Mouse (Mus musculus) ES-E14 (cell line): ENCODE results near the gene Celf3. TPM values are rescaled to one million over a fixed set of nuclear protein-coding genes. Genes with fewer than 3 reads are reported as not detected.

Source experiments
- DNase-seq: peaks from one replicate; pipeline ENCODE4 v3.0.0-alpha.2; 2013; ENCODE audit warnings: low read depth, low spot score
- H3K27ac ChIP-seq: 2 replicates; pipeline ENCODE4 v1.5.1; 2012; ENCODE audit warnings: low read depth, mild to moderate bottlenecking, low read length, moderate library complexity, mixed read lengths; ENCODE audit not compliant: poor library complexity, insufficient read depth, severe bottlenecking
- H3K36me3 ChIP-seq: 2 replicates; pipeline ENCODE4 v1.6.1; 2012; ENCODE audit warnings: mild to moderate bottlenecking, low read length, moderate library complexity, mixed read lengths; ENCODE audit not compliant: control insufficient read depth, poor library complexity, insufficient read depth, severe bottlenecking
- H3K4me1 ChIP-seq, 2 experiments: fragments of 150-350 bp in 1 of 2; sonication (generic) in 1 of 2; 2 replicates each; pipeline ENCODE4 v1.6.1; 2012; ENCODE audit warnings: low read length in 2 of 2, mild to moderate bottlenecking in 1 of 2, mixed read lengths in 1 of 2; ENCODE audit not compliant: control insufficient read depth in 2 of 2, insufficient read depth in 2 of 2, poor library complexity in 1 of 2
- H3K4me3 ChIP-seq, 2 experiments: fragments of 150-350 bp in 1 of 2; sonication (generic) in 1 of 2; 2 replicates each; pipeline ENCODE4 v1.5.1; 2012; ENCODE audit warnings: low read length in 2 of 2, low read depth in 1 of 2, mild to moderate bottlenecking in 1 of 2, mixed read lengths in 1 of 2; ENCODE audit not compliant: insufficient read depth in 1 of 2, poor library complexity in 1 of 2, severe bottlenecking in 1 of 2
- H3K9ac ChIP-seq: 2 replicates; pipeline ENCODE4 v1.6.1; 2012; ENCODE audit warnings: low read depth, mild to moderate bottlenecking, low read length, mixed read lengths; ENCODE audit not compliant: poor library complexity, insufficient read depth, severe bottlenecking
- H3K9me3 ChIP-seq: fragments of 150-350 bp; sonication (generic); 2 replicates; pipeline ENCODE4 v1.6.1; 2012; ENCODE audit warnings: low read depth, mild to moderate bottlenecking, low read length; ENCODE audit not compliant: control insufficient read depth, insufficient read depth
- CHD2 ChIP-seq: IDR thresholded peaks from 2 replicates; pipeline ENCODE4 v1.6.1; 2014; ENCODE audit warnings: mild to moderate bottlenecking, low read depth, low read length, inconsistent platforms
- HCFC1 ChIP-seq: IDR thresholded peaks from 2 replicates; pipeline ENCODE4 v1.6.1; 2012; ENCODE audit warnings: low read length, inconsistent platforms, borderline replicate concordance; ENCODE audit not compliant: insufficient read depth
- MAFK ChIP-seq: IDR thresholded peaks from 2 replicates; pipeline ENCODE4 v1.6.1; 2014; ENCODE audit warnings: mild to moderate bottlenecking, low read depth, low read length, inconsistent platforms; ENCODE audit not compliant: insufficient read depth
- ZC3H11A ChIP-seq: IDR thresholded peaks from 2 replicates; pipeline ENCODE4 v1.6.1; 2012; ENCODE audit warnings: low read depth, mild to moderate bottlenecking, inconsistent platforms, low read length, borderline replicate concordance
- ZNF384 ChIP-seq: IDR thresholded peaks from 2 replicates; pipeline ENCODE4 v1.6.1; 2012; ENCODE audit warnings: low read depth, low read length, inconsistent platforms
- in situ Hi-C, 2 experiments: fragments of 600-800 bp; cut with MboI; formaldehyde crosslinking; loops; one replicate each; pipeline ENCODE4 v1.15.1; 2025; ENCODE audit warnings: low sequenced_read_pairs in 2 of 2, inconsistent platforms in 1 of 2; ENCODE audit not compliant: unreplicated experiment in 2 of 2
- total RNA-seq: library from RNA; depleted of rRNA; stranded (reverse); fragments of 300-350 nt; gene quantifications from 2 replicates; pipeline ENCODE4 v1.2.3, GENCODE M21; 2012

Gene Celf3
- total RNA-seq, 1 experiment: 0.27 TPM

DNA sequence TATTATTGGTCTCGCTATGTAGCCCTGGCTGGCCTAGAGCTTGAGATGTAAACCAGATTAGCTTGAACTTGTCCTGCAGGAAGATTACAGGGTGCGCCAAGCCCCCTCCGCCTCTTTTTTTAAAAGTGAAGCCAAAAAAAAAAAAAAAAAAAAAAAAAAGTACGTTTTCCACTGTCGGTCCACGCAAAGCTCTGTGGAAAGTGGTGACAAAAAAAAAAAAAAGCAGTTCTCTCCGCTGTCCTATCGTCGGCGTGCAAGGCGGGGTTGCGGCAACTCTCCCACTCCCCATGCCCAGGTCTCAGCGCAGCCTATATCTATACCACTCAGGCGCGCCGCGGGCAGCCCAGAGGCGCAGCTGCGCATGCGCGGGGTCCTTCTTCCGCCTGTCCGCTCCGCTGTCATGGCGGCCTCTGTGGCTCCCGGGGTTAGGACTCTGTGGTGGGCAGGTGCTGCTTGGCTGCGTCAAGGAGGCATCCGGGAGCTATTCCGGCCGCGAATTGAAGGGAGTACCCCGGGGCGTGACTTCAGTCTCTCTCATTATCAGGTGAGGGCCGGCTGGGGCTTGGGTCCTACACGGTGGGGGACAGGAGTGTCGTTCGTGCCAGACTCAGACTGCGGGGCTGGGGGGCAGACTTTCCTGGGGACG lies 35.0 kb upstream of the Celf3 start, which contains the start of gene Mrpl9:
Gene Mrpl9, plus strand, starts transcription at position 368 of the 646 bp plus-strand sequence.
- in situ Hi-C loops: no loop called here
- DNase-seq: peak; percentile 77
- peak within 1 kb of the TSS; percentile 96 to 100 for H3K4me3 ChIP-seq
- peak within 1 kb of the TSS; percentile 99 for H3K9ac ChIP-seq
- 0 out of 2 replicates have a peak, but pooled peaks have one; percentile 9 for TF ChIP-seq ZC3H11A
- TF ChIP-seq HCFC1: peak; percentile 71; the same call in 1 of the 2 replicates
- TF ChIP-seq ZNF384: peak; percentile 98
- TF ChIP-seq MAFK: no peak
- H3K36me3 ChIP-seq: peaks cover 20% of the 10 kb centered on the region
- H3K9me3 ChIP-seq: no peaks in the 10 kb centered on the region
- H3K27ac ChIP-seq: peak within 1 kb of the TSS; percentile 61; the same call in 1 of the 2 replicates
- H3K4me1 ChIP-seq: 0 out of 4 replicates have a peak, but pooled peaks cover 0 to 4% of the 10 kb centered on the region in 2 experiments

DNA sequence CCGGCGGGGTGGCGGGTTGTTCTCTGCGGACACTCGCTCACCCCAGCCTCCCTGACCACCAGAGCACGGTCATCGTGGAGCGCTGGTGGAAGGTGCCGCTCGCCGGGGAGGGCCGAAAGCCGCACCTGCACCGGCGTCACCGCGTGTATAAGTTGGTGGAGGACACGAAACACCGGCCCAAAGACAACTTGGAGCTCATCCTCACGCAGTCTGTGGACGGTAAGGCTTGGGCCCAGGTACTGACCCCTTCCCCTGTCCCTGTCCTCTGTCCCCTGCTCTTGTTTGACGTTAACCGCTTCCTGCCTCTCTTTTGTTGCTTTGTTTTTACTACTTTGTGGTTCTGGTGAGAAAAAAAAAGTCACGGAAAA lies 34.5 kb upstream of the Celf3 start, which contains the start of gene Oaz3:
Gene Oaz3, minus strand, starts transcription at position 319 of the 368 bp plus-strand sequence.
- Histone ChIP-seq H3K4me1 (0 out of 4 replicates have a peak, but pooled peaks cover 0 to 4% of the 10 kb centered on the region in 2 experiments), H3K27ac (peak within 1 kb of the TSS; percentile 61; the same call in 1 of the 2 replicates), H3K36me3 (peaks cover 22% of the 10 kb centered on the region), H3K9ac (peak within 1 kb of the TSS; percentile 99), H3K9me3 (no peaks in the 10 kb centered on the region), H3K4me3 (peak within 1 kb of the TSS; percentile 96 to 100)
- DNase-seq: no peak
- in situ Hi-C loops: no loop called here
- TF ChIP-seq ZNF384 (no peak), MAFK (no peak), HCFC1 (no peak), ZC3H11A (no peak), CHD2 (no peak)

DNA sequence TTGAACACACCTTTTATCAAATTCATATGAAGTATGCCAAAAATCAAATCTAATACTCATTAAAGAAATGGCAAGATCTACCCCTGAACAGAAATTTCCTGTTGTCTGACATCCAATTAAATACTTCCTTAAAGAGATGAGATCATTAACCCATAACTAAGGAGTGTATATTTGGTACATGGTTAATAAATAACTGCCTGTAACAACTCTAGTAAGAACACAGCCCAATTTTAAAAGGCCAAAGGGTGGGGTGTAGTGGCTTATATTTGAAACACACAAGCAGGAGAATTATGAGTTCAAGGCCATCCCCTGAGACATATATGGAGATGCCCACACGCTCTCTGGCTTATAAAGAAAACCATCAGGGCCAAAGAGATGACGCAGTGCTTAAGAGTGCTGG lies 28.7 kb upstream of the Celf3 start:
- no peak for DNase-seq
- no peaks in the 10 kb centered on the region for H3K9me3 ChIP-seq
- H3K9ac ChIP-seq: no peak overlapping the region
- H3K36me3 ChIP-seq: peaks cover 22% of the 10 kb centered on the region
- H3K4me3 ChIP-seq: no peak overlapping the region
- H3K4me1 ChIP-seq: 0 out of 4 replicates have a peak, but pooled peaks cover 0 to 1% of the 10 kb centered on the region in 2 experiments
- H3K27ac ChIP-seq: no peak overlapping the region
- TF ChIP-seq HCFC1 (no peak), CHD2 (no peak)
- in situ Hi-C loops: no loop called here

DNA sequence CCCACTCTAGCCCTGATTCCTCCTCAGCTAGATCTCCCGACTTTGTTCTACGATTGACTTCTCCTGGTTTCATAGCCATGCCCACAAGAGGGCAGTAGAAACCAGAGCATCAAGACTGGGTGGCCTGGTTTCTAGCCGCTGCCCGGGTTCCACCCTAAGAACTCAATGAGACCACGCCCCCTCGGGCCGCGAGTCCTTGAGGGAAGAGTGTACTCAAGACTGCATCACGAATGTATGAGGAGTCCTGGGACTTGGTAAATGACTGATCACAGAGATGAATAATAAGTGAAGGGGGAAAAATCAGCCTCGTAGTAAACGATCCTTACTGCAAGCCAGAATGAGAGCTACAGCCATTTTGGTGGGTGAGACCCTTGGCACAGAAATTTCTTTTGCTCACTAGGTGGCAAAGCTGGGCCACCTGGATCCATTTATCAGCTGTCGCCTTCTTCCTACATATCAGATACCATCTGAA lies 21.5 kb upstream of the Celf3 start:
- H3K27ac ChIP-seq: no peak overlapping the region
- no peaks in the 10 kb centered on the region for H3K4me1 ChIP-seq
- H3K9ac ChIP-seq: peak overlapping the region; percentile 45; the same call in 1 of the 2 replicates
- peak; percentile 95 for DNase-seq
- H3K36me3 ChIP-seq: no peaks in the 10 kb centered on the region
- in situ Hi-C loops: no loop called here
- TF ChIP-seq HCFC1: no peak
- no peak for TF ChIP-seq CHD2
- TF ChIP-seq ZC3H11A: peak; percentile 93
- TF ChIP-seq ZNF384: no peak
- no peak for TF ChIP-seq MAFK
- H3K9me3 ChIP-seq: no peaks in the 10 kb centered on the region
- H3K4me3 ChIP-seq: peak overlapping the region in 1 of 2 experiments; percentile 40; a peak in 1 of 4 replicates

DNA sequence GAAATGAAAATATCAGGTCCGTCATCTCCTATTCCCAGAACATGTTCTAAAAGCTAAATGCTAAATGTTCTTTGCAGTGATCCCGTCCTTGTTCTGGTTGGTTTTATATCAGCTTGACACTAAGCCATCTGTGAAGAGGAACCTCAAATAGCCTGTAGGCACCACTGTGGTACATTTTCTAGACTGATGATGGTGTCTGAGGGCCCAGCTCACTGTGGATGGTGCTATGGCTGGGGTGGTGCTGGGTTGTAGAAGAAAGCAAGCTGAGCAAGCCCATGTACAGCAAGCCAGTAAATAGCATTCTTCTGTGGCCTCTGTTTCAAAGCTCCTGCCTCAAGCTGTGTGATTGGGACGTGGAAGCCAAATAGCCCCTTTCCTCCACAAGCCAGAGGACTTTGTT lies 21.0 kb upstream of the Celf3 start:
- in situ Hi-C loops: no loop called here
- Histone ChIP-seq H3K4me1 (no peaks in the 10 kb centered on the region), H3K36me3 (no peaks in the 10 kb centered on the region), H3K27ac (no peak overlapping the region), H3K4me3 (no peak overlapping the region), H3K9me3 (no peaks in the 10 kb centered on the region), H3K9ac (no peak overlapping the region)
- DNase-seq: no peak
- no peak for TF ChIP-seq CHD2
